Mouse (Mus musculus): ENCODE data around the gene Rgs3. TPM values are rescaled to one million over a fixed set of nuclear protein-coding genes. Genes with fewer than 3 reads are reported as not detected.

The Rgs3 gene
- polyA plus RNA-seq, 1 experiment: 17.2 TPM

GRCm38 (mm10) chr4:62541802-62542201 lies 17.8 kb upstream of the Rgs3 start:
- Histone ChIP-seq H3K4me1 (ENCODE audit: control insufficient read depth, insufficient read depth, low read length) (peaks cover 25% of the 10 kb centered on the region), H3K27ac (ENCODE audit: insufficient read depth, low read depth, low read length) (no peak overlapping the region), H3K4me3 (ENCODE audit: insufficient read depth, low read length) (no peak overlapping the region)
- TF ChIP-seq POLR2A (IDR thresholded peaks at IDR 0.05; ENCODE audit: borderline replicate concordance, low read depth, low read length) (no peak), CTCF (IDR thresholded peaks at IDR 0.05; ENCODE audit: low read depth, low read length) (no peak)

- no peak overlapping the region for H3K4me3 ChIP-seq (ENCODE audit: insufficient read depth, low read length)
- H3K27ac ChIP-seq (ENCODE audit: insufficient read depth, low read depth, low read length): no peak overlapping the region
- no peak for TF ChIP-seq POLR2A (IDR thresholded peaks at IDR 0.05; ENCODE audit: borderline replicate concordance, low read depth, low read length)
- TF ChIP-seq CTCF (IDR thresholded peaks at IDR 0.05; ENCODE audit: low read depth, low read length): no peak
- H3K4me1 ChIP-seq (ENCODE audit: control insufficient read depth, insufficient read depth, low read length): peaks cover 25% of the 10 kb centered on the region
Observed at GRCm38 (mm10) chr4:62543782-62544181, 15.9 kb upstream of the Rgs3 start.

GRCm38 (mm10) chr4:62544801-62545200 lies 14.8 kb upstream of the Rgs3 start:
- H3K27ac ChIP-seq (ENCODE audit: insufficient read depth, low read depth, low read length): no peak overlapping the region
- no peak overlapping the region for H3K4me3 ChIP-seq (ENCODE audit: insufficient read depth, low read length)
- TF ChIP-seq POLR2A (IDR thresholded peaks at IDR 0.05; ENCODE audit: borderline replicate concordance, low read depth, low read length): no peak
- TF ChIP-seq CTCF (IDR thresholded peaks at IDR 0.05; ENCODE audit: low read depth, low read length): no peak
- peaks cover 25% of the 10 kb centered on the region for H3K4me1 ChIP-seq (ENCODE audit: control insufficient read depth, insufficient read depth, low read length)

- TF ChIP-seq POLR2A (IDR thresholded peaks at IDR 0.05; ENCODE audit: borderline replicate concordance, low read depth, low read length) (no peak), CTCF (IDR thresholded peaks at IDR 0.05; ENCODE audit: low read depth, low read length) (no peak)
- H3K4me1 ChIP-seq (ENCODE audit: control insufficient read depth, insufficient read depth, low read length): no peaks in the 10 kb centered on the region; the same call in 1 of the 2 replicates
- no peak overlapping the region for H3K4me3 ChIP-seq (ENCODE audit: insufficient read depth, low read length)
- H3K27ac ChIP-seq (ENCODE audit: insufficient read depth, low read depth, low read length): no peak overlapping the region
Observed at GRCm38 (mm10) chr4:62551966-62552365, 7.7 kb upstream of the Rgs3 start.

GRCm38 (mm10) chr4:62557436-62557835 lies 2.2 kb upstream of the Rgs3 start:
- Histone ChIP-seq H3K4me1 (ENCODE audit: control insufficient read depth, insufficient read depth, low read length) (peaks cover 3% of the 10 kb centered on the region), H3K27ac (ENCODE audit: insufficient read depth, low read depth, low read length) (no peak overlapping the region), H3K4me3 (ENCODE audit: insufficient read depth, low read length) (no peak overlapping the region)
- TF ChIP-seq CTCF (IDR thresholded peaks at IDR 0.05; ENCODE audit: low read depth, low read length) (no peak), POLR2A (IDR thresholded peaks at IDR 0.05; ENCODE audit: borderline replicate concordance, low read depth, low read length) (no peak)

GRCm38 (mm10) chr4:62560963-62561629 lies 1.4 kb downstream of the Rgs3 start:
- no peak for TF ChIP-seq CTCF (IDR thresholded peaks at IDR 0.05; ENCODE audit: low read depth, low read length)
- no peak for TF ChIP-seq POLR2A (IDR thresholded peaks at IDR 0.05; ENCODE audit: borderline replicate concordance, low read depth, low read length)
- H3K4me3 ChIP-seq (ENCODE audit: insufficient read depth, low read length): no peak overlapping the region
- peaks cover 3% of the 10 kb centered on the region for H3K4me1 ChIP-seq (ENCODE audit: control insufficient read depth, insufficient read depth, low read length)
- H3K27ac ChIP-seq (ENCODE audit: insufficient read depth, low read depth, low read length): no peak overlapping the region

- H3K4me1 ChIP-seq (ENCODE audit: control insufficient read depth, insufficient read depth, low read length): peaks cover 3% of the 10 kb centered on the region
- no peak overlapping the region for H3K27ac ChIP-seq (ENCODE audit: insufficient read depth, low read depth, low read length)
- no peak overlapping the region for H3K4me3 ChIP-seq (ENCODE audit: insufficient read depth, low read length)
- TF ChIP-seq CTCF (IDR thresholded peaks at IDR 0.05; ENCODE audit: low read depth, low read length) (no peak), POLR2A (IDR thresholded peaks at IDR 0.05; ENCODE audit: borderline replicate concordance, low read depth, low read length) (no peak)
Observed at GRCm38 (mm10) chr4:62561630-62562001, 2.0 kb downstream of the Rgs3 start.

- no peak for TF ChIP-seq CTCF (IDR thresholded peaks at IDR 0.05; ENCODE audit: low read depth, low read length)
- TF ChIP-seq POLR2A (IDR thresholded peaks at IDR 0.05; ENCODE audit: borderline replicate concordance, low read depth, low read length): no peak
- H3K4me3 ChIP-seq (ENCODE audit: insufficient read depth, low read length): no peak overlapping the region
- no peak overlapping the region for H3K27ac ChIP-seq (ENCODE audit: insufficient read depth, low read depth, low read length)
- H3K4me1 ChIP-seq (ENCODE audit: control insufficient read depth, insufficient read depth, low read length): peaks cover 3% of the 10 kb centered on the region
Observed at GRCm38 (mm10) chr4:62562006-62562405, 2.4 kb downstream of the Rgs3 start.

GRCm38 (mm10) chr4:62566530-62566929 lies 6.9 kb downstream of the Rgs3 start:
- Histone ChIP-seq H3K4me1 (ENCODE audit: control insufficient read depth, insufficient read depth, low read length) (no peaks in the 10 kb centered on the region), H3K27ac (ENCODE audit: insufficient read depth, low read depth, low read length) (no peak overlapping the region), H3K4me3 (ENCODE audit: insufficient read depth, low read length) (no peak overlapping the region)
- no peak for TF ChIP-seq CTCF (IDR thresholded peaks at IDR 0.05; ENCODE audit: low read depth, low read length)
- no peak for TF ChIP-seq POLR2A (IDR thresholded peaks at IDR 0.05; ENCODE audit: borderline replicate concordance, low read depth, low read length)

- TF ChIP-seq CTCF (IDR thresholded peaks at IDR 0.05; ENCODE audit: low read depth, low read length): no peak
- Histone ChIP-seq H3K4me3 (ENCODE audit: insufficient read depth, low read length) (no peak overlapping the region), H3K4me1 (ENCODE audit: control insufficient read depth, insufficient read depth, low read length) (no peaks in the 10 kb centered on the region), H3K27ac (ENCODE audit: insufficient read depth, low read depth, low read length) (no peak overlapping the region)
Observed at GRCm38 (mm10) chr4:62567696-62568095, 8.0 kb downstream of the Rgs3 start.

GRCm38 (mm10) chr4:62568359-62568758 lies 8.7 kb downstream of the Rgs3 start:
- Histone ChIP-seq H3K4me1 (ENCODE audit: control insufficient read depth, insufficient read depth, low read length) (no peaks in the 10 kb centered on the region), H3K27ac (ENCODE audit: insufficient read depth, low read depth, low read length) (no peak overlapping the region), H3K4me3 (ENCODE audit: insufficient read depth, low read length) (no peak overlapping the region)
- no peak for TF ChIP-seq CTCF (IDR thresholded peaks at IDR 0.05; ENCODE audit: low read depth, low read length)
- TF ChIP-seq POLR2A (IDR thresholded peaks at IDR 0.05; ENCODE audit: borderline replicate concordance, low read depth, low read length): no peak
